Mouse (Mus musculus) embryonic fibroblast, embryonic 13.5 days (primary cell): Measurements from ENCODE around the gene Mtmr3. TPM values are rescaled to one million over a fixed set of nuclear protein-coding genes. Genes with fewer than 3 reads are reported as not detected.
"Not testable (repeated sequence)": the region's sequence is repeated elsewhere in the genome, so short reads cannot be mapped to it uniquely, and the experiment has no call there.

Experiments used
- H3K27ac ChIP-seq: 2 replicates; pipeline ENCODE4 v1.5.1; 2012; ENCODE audit warnings: low read length, control low read depth, inconsistent platforms; ENCODE audit not compliant: insufficient read depth
- H3K4me1 ChIP-seq: 2 replicates; pipeline ENCODE4 v1.6.1; 2011; ENCODE audit warnings: low read length; ENCODE audit not compliant: control insufficient read depth, insufficient read depth
- H3K4me3 ChIP-seq: 2 replicates; pipeline ENCODE4 v1.5.1; 2011; ENCODE audit warnings: mild to moderate bottlenecking, control low read depth, low read length; ENCODE audit not compliant: insufficient read depth
- CTCF ChIP-seq: IDR thresholded peaks from 2 replicates; pipeline ENCODE4 v1.5.1; 2011; ENCODE audit warnings: mild to moderate bottlenecking, control low read depth, low read length, moderate library complexity, borderline replicate concordance; ENCODE audit not compliant: insufficient read depth
- POLR2A ChIP-seq: IDR thresholded peaks from 2 replicates; pipeline ENCODE4 v1.6.1; 2011; ENCODE audit warnings: low read depth, mild to moderate bottlenecking, control low read depth, low read length, moderate library complexity
- polyA plus RNA-seq: library from polyadenylated mRNA; stranded (reverse); fragments of >200 nt; gene quantifications from 2 replicates; pipeline ENCODE4 v1.2.4, GENCODE M21; 2011; ENCODE audit warnings: low read depth; ENCODE audit not compliant: missing spikeins, insufficient read length

The Mtmr3 gene
- polyA plus RNA-seq, 1 experiment, result 37.8 TPM

GRCm38 (mm10) chr11:4571491-4571901, 23.2 kb downstream of the Mtmr3 start:
- no peaks in the 10 kb centered on the region for H3K4me1 ChIP-seq
- H3K4me3 ChIP-seq, result no peak overlapping the region
- no peak for TF ChIP-seq CTCF
- TF ChIP-seq POLR2A, result no peak
- no peak overlapping the region for H3K27ac ChIP-seq

- no peaks in the 10 kb centered on the region for H3K4me1 ChIP-seq
- H3K4me3 ChIP-seq, result no peak overlapping the region
- H3K27ac ChIP-seq, result no peak overlapping the region
- no peak for TF ChIP-seq CTCF
- TF ChIP-seq POLR2A, result no peak
These were observed 28.3 kb downstream of the Mtmr3 start for GRCm38 (mm10) chr11:4566333-4566732.

GRCm38 (mm10) chr11:4565545-4565944, 29.1 kb downstream of the Mtmr3 start:
- no peak overlapping the region for H3K27ac ChIP-seq
- TF ChIP-seq POLR2A (no peak), CTCF (no peak)
- no peaks in the 10 kb centered on the region for H3K4me1 ChIP-seq
- H3K4me3 ChIP-seq, result no peak overlapping the region

GRCm38 (mm10) chr11:4553274-4554063, 41.2 kb downstream of the Mtmr3 start:
- Histone ChIP-seq H3K4me3 (no peak overlapping the region), H3K4me1 (no peaks in the 10 kb centered on the region), H3K27ac (no peak overlapping the region)
- no peak for TF ChIP-seq CTCF
- no peak for TF ChIP-seq POLR2A

GRCm38 (mm10) chr11:4547569-4547968, 47.1 kb downstream of the Mtmr3 start:
- no peak overlapping the region for H3K27ac ChIP-seq
- TF ChIP-seq POLR2A, result no peak
- no peaks in the 10 kb centered on the region for H3K4me1 ChIP-seq
- H3K4me3 ChIP-seq, result no peak overlapping the region

- no peaks in the 10 kb centered on the region for H3K4me1 ChIP-seq
- no peak overlapping the region for H3K4me3 ChIP-seq
- TF ChIP-seq POLR2A (no peak), CTCF (no peak)
- no peak overlapping the region for H3K27ac ChIP-seq
These were observed 48.7 kb downstream of the Mtmr3 start for GRCm38 (mm10) chr11:4545976-4546375.

- Histone ChIP-seq H3K4me1 (no peaks in the 10 kb centered on the region; the same call in 1 of the 2 replicates), H3K4me3 (no peak overlapping the region), H3K27ac (no peak overlapping the region)
- TF ChIP-seq CTCF, result no peak
- TF ChIP-seq POLR2A, result no peak
These were observed 49.3 kb downstream of the Mtmr3 start for GRCm38 (mm10) chr11:4545401-4545800.

GRCm38 (mm10) chr11:4544627-4544921, 50.1 kb downstream of the Mtmr3 start:
- not testable (repeated sequence) for H3K27ac ChIP-seq, H3K4me3 ChIP-seq, H3K4me1 ChIP-seq

GRCm38 (mm10) chr11:4543746-4544626, 50.7 kb downstream of the Mtmr3 start:
- no peak overlapping the region for H3K4me3 ChIP-seq
- H3K4me1 ChIP-seq, result no peaks in the 10 kb centered on the region; the same call in 1 of the 2 replicates
- H3K27ac ChIP-seq, result no peak overlapping the region
- TF ChIP-seq CTCF, result no peak
- TF ChIP-seq POLR2A, result no peak

- H3K4me1 ChIP-seq, result no peaks in the 10 kb centered on the region; the same call in 1 of the 2 replicates
- H3K4me3 ChIP-seq, result no peak overlapping the region
- no peak for TF ChIP-seq POLR2A
- no peak for TF ChIP-seq CTCF
- H3K27ac ChIP-seq, result no peak overlapping the region
These were observed 51.6 kb downstream of the Mtmr3 start for GRCm38 (mm10) chr11:4543040-4543551.
